Comparison of ENCODE assay signal across 7 mouse cellular contexts in genomic region chr3:88605666-88606065, GRCm38 (mm10). TPM values are rescaled to one million over a fixed set of nuclear protein-coding genes. Genes with fewer than 3 reads are reported as not detected.
DNase-seq lines count a peak whose midpoint lies in the region; ATAC-seq and TF ChIP-seq lines count a peak whose summit lies in the region.
"Not testable (repeated sequence)": the region's sequence is repeated elsewhere in the genome, so short reads cannot be mapped to it uniquely, and the experiment has no call there.

Arhgef2 (plus strand) TSS chr3:88605966.

- H3K9ac ChIP-seq in hindbrain, embryonic 13.5 days; liver, embryonic 15.5 days; midbrain, postnatal 0 days (replicated peaks; ENCODE audit: low read length, poor library complexity, severe bottlenecking): not testable (repeated sequence)

- not testable (repeated sequence) for H3K9me3 ChIP-seq in hindbrain, embryonic 13.5 days; liver, embryonic 15.5 days (replicated peaks); midbrain, postnatal 0 days (ENCODE audit: low read length)

- H3K27ac ChIP-seq in hindbrain, embryonic 13.5 days; liver, embryonic 15.5 days (replicated peaks); midbrain, postnatal 0 days (ENCODE audit: low read depth, low read length): not testable (repeated sequence)

- DNase-seq in adrenal gland, postnatal 10 days; heart, adult 18-20 months; layer of hippocampus, postnatal 14 days (ENCODE audit: low spot score in 2 of 2); midbrain, postnatal 0 days (ENCODE audit: low spot score): not testable (repeated sequence)

- not testable (repeated sequence) for TF ChIP-seq CTCF in midbrain, postnatal 0 days (IDR thresholded peaks at IDR 0.05)

- peaks cover 13% of the 10 kb centered on the region for H3K4me1 ChIP-seq in hindbrain, embryonic 13.5 days (replicated peaks)
- peaks cover 28% of the 10 kb centered on the region for H3K4me1 ChIP-seq in liver, embryonic 15.5 days (replicated peaks)
- H3K4me1 ChIP-seq in midbrain, postnatal 0 days (ENCODE audit: insufficient read depth, low read length), result not testable (repeated sequence)

- not testable (repeated sequence) for ATAC-seq in erythroid progenitor cell, adult 5-6 weeks (replicated peaks; ENCODE audit: low FRiP score, poor library complexity, severe bottlenecking); hindbrain, embryonic 13.5 days (ENCODE audit: low FRiP score); liver, embryonic 15.5 days (ENCODE audit: insufficient read depth); midbrain, postnatal 0 days (ENCODE audit: low FRiP score)

- not testable (repeated sequence) for H3K27me3 ChIP-seq in hindbrain, embryonic 13.5 days; liver, embryonic 15.5 days; midbrain, postnatal 0 days (ENCODE audit: insufficient read depth, low read length)

- 95% methylated on average over 2 of the region's 2 CpGs for WGBS in hindbrain, embryonic 13.5 days
- 67% methylated on average over 2 of the region's 2 CpGs for WGBS in liver, embryonic 15.5 days (ENCODE audit: insufficient replicate concordance)
- 96% methylated on average over 2 of the region's 2 CpGs for WGBS in midbrain, postnatal 0 days

- not testable (repeated sequence) for H3K36me3 ChIP-seq in hindbrain, embryonic 13.5 days; liver, embryonic 15.5 days (replicated peaks); midbrain, postnatal 0 days (ENCODE audit: insufficient read depth, low read length)

- not testable (repeated sequence) for H3K4me3 ChIP-seq in hindbrain, embryonic 13.5 days; liver, embryonic 15.5 days (replicated peaks); midbrain, postnatal 0 days (ENCODE audit: low read depth, low read length)

- H3K4me2 ChIP-seq in hindbrain, embryonic 13.5 days; liver, embryonic 15.5 days: not testable (repeated sequence)
- H3K4me2 ChIP-seq in midbrain, postnatal 0 days (ENCODE audit: low read depth, low read length, poor library complexity, severe bottlenecking), result peak within 1 kb of the TSS; percentile 70

RNA-seq across cellular contexts. Expression of gene Arhgef2, which starts in this region (rescaled TPM):
- 10 to 100 TPM; 51.4 to 71.5 TPM for total RNA-seq in adrenal gland, postnatal 10 days (2021)
- 17.7 and 23.9 TPM in 2 replicates for total RNA-seq in erythroid progenitor cell, adult 5-6 weeks (2015; ENCODE audit: low replicate concordance)
- 12.7 and 15.7 TPM in 2 replicates for total RNA-seq in erythroid progenitor cell, adult 5-6 weeks (2017; ENCODE audit: low replicate concordance)
- total RNA-seq in heart, adult 18-20 months (2021), result 10 to 100 TPM; 32.3 to 32.9 TPM
- 160 and 165 TPM in 2 replicates for polyA plus RNA-seq in hindbrain, embryonic 13.5 days (2015; fragmentation: Nextera tagmentation; extraction: Ambion mirVana)
- 100 to 1,000 TPM; 258 to 259 TPM for total RNA-seq in layer of hippocampus, postnatal 14 days (2021)
- polyA plus RNA-seq in liver, embryonic 15.5 days (2015; fragmentation: Nextera tagmentation; extraction: Ambion mirVana), result 14.4 and 15.0 TPM in 2 replicates
- 59.6 and 80.3 TPM in 2 replicates for total RNA-seq in midbrain, postnatal 0 days (2014; rRNA removed)
- polyA plus RNA-seq in midbrain, postnatal 0 days (2015; fragmentation: Nextera tagmentation; extraction: Ambion mirVana), result 38.9 and 46.8 TPM in 2 replicates
